ENCODE assay signal across 19 mouse cellular contexts in genomic region chr3:97540171-97540570, GRCm38 (mm10).
"Had no signal": no experiment of that assay in that cellular context is flagged by ENCODE, and none has a peak within 500 bp of the region (broad histone marks: within the 10 kb centered on the region; RNA-seq: fewer than 3 reads in every experiment).

No protein-coding gene starts in this region.

- H3K4me3 ChIP-seq: kidney, embryonic 15.5 days; limb, embryonic 12.5 days; limb, embryonic 15.5 days; megakaryocyte, embryonic 14.5 days; midbrain, embryonic 10.5 days; stomach, embryonic 15.5 days had no signal

- H3K27ac ChIP-seq: kidney, embryonic 15.5 days; limb, embryonic 12.5 days; limb, embryonic 15.5 days; liver, embryonic 14.5 days; midbrain, embryonic 10.5 days; stomach, embryonic 15.5 days had no signal

- H3K27me3 ChIP-seq: kidney, embryonic 15.5 days; limb, embryonic 12.5 days; limb, embryonic 15.5 days; megakaryocyte, embryonic 14.5 days; stomach, embryonic 15.5 days had no signal

- H3K4me1 ChIP-seq: kidney, embryonic 15.5 days; limb, embryonic 12.5 days; limb, embryonic 15.5 days; megakaryocyte, embryonic 14.5 days; stomach, embryonic 15.5 days had no signal

- H3K9me3 ChIP-seq: kidney, embryonic 15.5 days; limb, embryonic 12.5 days; limb, embryonic 15.5 days; midbrain, embryonic 10.5 days; stomach, embryonic 15.5 days had no signal

- DNase-seq: kidney, adult 8-10 months; kidney, postnatal 10 days; kidney, postnatal 36 days; left cerebral cortex, postnatal 4 days; liver, postnatal 0 days; lung, embryonic 14.5 days; lung, postnatal 36 days; right cerebral cortex, postnatal 25 days; spleen, adult 18-20 months; thymus, postnatal 25 days had no signal

- H3K4me2 ChIP-seq: kidney, embryonic 15.5 days; limb, embryonic 12.5 days; limb, embryonic 15.5 days; liver, embryonic 11.5 days; lung, embryonic 14.5 days; stomach, embryonic 15.5 days had no signal

- ATAC-seq: liver, postnatal 0 days; lung, postnatal 0 days had no signal

- H3K9ac ChIP-seq: kidney, embryonic 15.5 days; limb, embryonic 12.5 days; limb, embryonic 15.5 days; liver, embryonic 14.5 days; liver, postnatal 0 days; lung, embryonic 14.5 days; stomach, embryonic 15.5 days had no signal

- H3K36me3 ChIP-seq: kidney, embryonic 15.5 days; limb, embryonic 12.5 days; limb, embryonic 15.5 days; midbrain, embryonic 10.5 days; stomach, embryonic 15.5 days had no signal
